Mouse (Mus musculus) hindbrain, embryonic 12.5 days (tissue): Measurements from ENCODE around the gene Mthfd1l. TPM values are rescaled to one million over a fixed set of nuclear protein-coding genes. Genes with fewer than 3 reads are reported as not detected.

Experiments used
- ATAC-seq: fragments of 200-750 bp; cut with Nextera tagmentation; 2 replicates; pipeline ENCODE4 v1.8.0; 2017; ENCODE audit warnings: moderate TSS enrichment; ENCODE audit not compliant: low FRiP score
- H3K27ac ChIP-seq: fragments of 300-500 bp; sonication (generic); 2 replicates; pipeline ENCODE4 v1.5.1; 2016; ENCODE audit warnings: mild to moderate bottlenecking
- H3K27me3 ChIP-seq: fragments of 300-500 bp; sonication (generic); 2 replicates; pipeline ENCODE4 v1.6.1; 2016; ENCODE audit warnings: mild to moderate bottlenecking
- H3K36me3 ChIP-seq: fragments of 300-500 bp; sonication (generic); 2 replicates; pipeline ENCODE4 v1.6.1; 2016; ENCODE audit warnings: mild to moderate bottlenecking
- H3K4me1 ChIP-seq: fragments of 300-500 bp; sonication (generic); 2 replicates; pipeline ENCODE4 v1.6.1; 2016
- H3K4me2 ChIP-seq: fragments of 300-500 bp; sonication (generic); replicated peaks from 2 replicates; pipeline ENCODE4 v1.6.1; 2016; ENCODE audit warnings: mild to moderate bottlenecking
- H3K4me3 ChIP-seq: fragments of 300-500 bp; sonication (generic); 2 replicates; pipeline ENCODE4 v1.5.1; 2016; ENCODE audit warnings: mild to moderate bottlenecking
- H3K9ac ChIP-seq: fragments of 300-500 bp; sonication (generic); 2 replicates; pipeline ENCODE4 v1.6.1; 2016; ENCODE audit warnings: mild to moderate bottlenecking, moderate library complexity
- H3K9me3 ChIP-seq: fragments of 300-500 bp; sonication (generic); replicated peaks from 2 replicates; pipeline ENCODE4 v1.6.1; 2016; ENCODE audit warnings: mild to moderate bottlenecking
- WGBS: fragments of 180-500 bp; shearing (Covaris S2); methylation state at CpG from one replicate; pipeline ENCODE4 v1.1.7; 2016; 5-methylcytosine and 5-hydroxymethylcytosine counted together
- polyA plus RNA-seq: library from polyadenylated mRNA; unstranded; fragments of >200 nt; fragmentation: Nextera tagmentation; extraction: Ambion mirVana; gene quantifications from 2 replicates; pipeline ENCODE4 v1.2.1, GENCODE M21; 2016

The Mthfd1l gene
- polyA plus RNA-seq, 1 experiment from 2014 or later, result 8.3 TPM

DNA sequence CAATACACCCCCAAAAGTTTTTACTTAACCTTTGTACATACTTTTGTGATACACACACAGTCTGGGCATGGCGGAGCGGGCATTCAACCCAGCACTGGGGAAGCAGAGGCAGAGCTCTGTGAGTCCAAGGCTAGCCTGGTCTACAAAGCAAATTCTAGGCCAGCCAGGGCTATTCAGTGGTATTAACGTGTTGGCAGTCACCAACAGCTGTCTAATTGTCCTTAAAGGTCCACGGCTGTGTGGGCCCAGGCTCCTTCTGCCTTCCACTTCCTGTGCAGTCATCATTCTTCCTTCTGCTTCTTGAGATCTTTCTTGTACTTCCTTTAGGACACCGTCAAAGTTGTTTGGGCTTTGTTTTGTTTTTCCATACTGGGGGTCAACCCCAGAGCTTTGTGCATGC lies 123.2 kb downstream of the Mthfd1l start:
- H3K36me3 ChIP-seq, result no peaks in the 10 kb centered on the region
- H3K27me3 ChIP-seq, result no peaks in the 10 kb centered on the region
- no peak overlapping the region for H3K27ac ChIP-seq
- no peak overlapping the region for H3K4me2 ChIP-seq
- ATAC-seq, result no peak
- no peak overlapping the region for H3K9ac ChIP-seq
- no peak overlapping the region for H3K4me3 ChIP-seq
- WGBS, result 81% methylated on average over 5 of the region's 5 CpGs
- H3K9me3 ChIP-seq, result no peaks in the 10 kb centered on the region
- H3K4me1 ChIP-seq, result peaks cover 2% of the 10 kb centered on the region; the same call in 1 of the 2 replicates

DNA sequence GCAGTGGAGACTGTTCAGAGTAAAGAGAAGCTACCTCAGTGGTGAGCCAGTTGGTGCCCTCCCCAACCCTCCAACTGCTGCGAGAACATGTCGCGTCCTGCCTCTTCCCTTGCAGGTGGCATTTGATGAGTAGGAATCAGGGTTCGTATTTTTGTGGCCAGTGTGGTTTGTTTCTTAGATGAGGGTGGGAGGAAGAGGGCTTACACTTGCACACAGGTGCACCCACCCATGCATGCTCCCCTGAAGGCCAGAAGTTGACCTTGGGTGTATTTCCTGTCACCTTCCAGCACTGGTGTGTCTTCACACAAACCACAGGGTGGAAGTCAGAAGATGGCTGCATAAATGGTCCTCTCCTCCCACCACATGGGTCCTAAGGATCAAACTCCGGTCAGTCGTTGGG lies 127.1 kb downstream of the Mthfd1l start:
- Histone ChIP-seq H3K4me3 (no peak overlapping the region), H3K9me3 (no peaks in the 10 kb centered on the region), H3K4me1 (no peaks in the 10 kb centered on the region; the same call in 1 of the 2 replicates), H3K27ac (no peak overlapping the region), H3K36me3 (no peaks in the 10 kb centered on the region), H3K27me3 (no peaks in the 10 kb centered on the region), H3K9ac (no peak overlapping the region), H3K4me2 (no peak overlapping the region)
- no peak for ATAC-seq
- whole genome bisulfite sequencing, result 87% methylated on average over 6 of the region's 6 CpGs

DNA sequence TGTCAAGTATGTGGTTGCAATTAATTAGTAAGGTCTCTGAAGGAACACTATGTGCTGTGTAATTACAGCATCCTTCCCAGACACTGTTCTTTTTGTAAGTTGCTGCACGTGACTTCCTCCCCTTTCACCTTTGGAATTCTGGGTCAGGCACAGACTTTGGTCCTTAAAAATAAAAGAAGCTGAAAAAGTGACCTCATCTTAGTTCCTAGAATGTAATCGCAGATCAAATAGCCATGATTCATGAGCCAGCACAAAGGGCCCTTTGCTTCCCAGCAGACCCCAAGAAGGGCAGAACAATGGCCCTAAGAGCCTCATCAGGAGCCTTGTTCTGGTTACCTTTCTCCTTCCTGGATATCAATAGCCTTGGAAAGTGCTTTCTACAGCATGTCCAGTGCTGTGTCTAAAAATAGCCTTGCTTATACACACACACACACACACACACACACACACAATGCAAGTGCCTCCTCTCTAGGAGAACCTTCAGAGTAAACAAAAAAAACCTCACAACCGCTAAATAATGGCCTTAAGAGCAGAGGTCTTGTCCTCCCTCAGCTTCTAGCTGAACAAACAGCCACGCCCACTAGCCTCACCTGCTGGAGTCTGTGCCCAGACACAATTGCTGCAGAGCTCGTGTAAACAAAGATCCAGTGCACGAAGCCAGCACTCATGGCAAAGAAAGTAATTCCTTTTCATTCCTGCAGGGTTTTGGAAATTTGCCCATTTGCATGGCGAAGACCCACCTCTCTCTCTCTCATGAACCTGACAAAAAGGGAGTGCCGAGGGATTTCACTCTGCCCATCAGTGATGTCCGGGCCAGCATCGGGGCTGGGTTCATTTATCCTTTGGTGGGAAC lies 133.0 kb downstream of the Mthfd1l start:
- 31% methylated on average over 10 of the region's 10 CpGs for WGBS
- Histone ChIP-seq H3K9ac (no peak overlapping the region), H3K27ac (peak overlapping the region; percentile 52)

DNA sequence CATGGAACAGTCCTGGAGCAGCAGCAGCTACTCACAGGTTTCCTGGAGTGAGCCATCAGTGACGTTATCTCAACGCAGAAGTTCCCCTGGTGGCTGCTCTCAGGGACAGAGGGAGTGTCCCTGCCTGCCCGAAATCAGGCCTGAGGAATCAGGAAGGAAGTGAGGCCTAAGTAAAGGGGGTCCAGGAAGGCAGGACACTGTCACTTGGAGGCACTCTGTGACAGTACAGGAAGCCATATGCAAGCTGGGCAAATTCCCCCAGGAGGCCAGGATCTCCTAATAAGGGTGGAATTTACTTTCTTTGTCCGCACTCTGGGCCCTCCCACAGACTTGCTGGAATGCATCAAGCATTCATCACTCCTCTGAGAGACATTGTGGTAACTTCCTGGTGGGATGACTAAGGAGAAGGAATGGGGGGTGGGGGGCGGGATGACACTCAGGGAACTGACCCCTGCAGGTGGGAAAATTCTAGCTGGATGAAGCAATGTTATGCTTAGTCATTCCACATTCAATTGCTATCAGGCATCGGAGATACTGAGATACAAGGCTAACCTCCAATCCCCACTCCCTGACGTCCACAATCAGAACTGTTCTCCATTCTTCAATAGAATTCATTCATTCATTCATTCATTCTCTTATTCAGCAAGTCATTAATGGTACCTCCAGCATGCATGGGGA lies 134.9 kb downstream of the Mthfd1l start:
- H3K4me1 ChIP-seq, result peaks cover 36% of the 10 kb centered on the region
- no peak overlapping the region for H3K9ac ChIP-seq
- no peak overlapping the region for H3K4me3 ChIP-seq
- ATAC-seq, result peak; percentile 15; the same call in 1 of the 2 replicates
- H3K4me2 ChIP-seq, result no peak overlapping the region
- no peaks in the 10 kb centered on the region for H3K9me3 ChIP-seq
- no peaks in the 10 kb centered on the region for H3K27me3 ChIP-seq
- no peak overlapping the region for H3K27ac ChIP-seq
- H3K36me3 ChIP-seq, result no peaks in the 10 kb centered on the region
- WGBS, result 12% methylated on average over 7 of the region's 7 CpGs

More for the DNA sequence above, 133.0 kb downstream of the Mthfd1l start:
- Histone ChIP-seq H3K27me3 (no peaks in the 10 kb centered on the region), H3K4me2 (no peak overlapping the region), H3K4me1 (peaks cover 26% of the 10 kb centered on the region), H3K9me3 (no peaks in the 10 kb centered on the region), H3K4me3 (no peak overlapping the region), H3K36me3 (no peaks in the 10 kb centered on the region)
- peak; percentile 37; the same call in 1 of the 2 replicates for ATAC-seq

DNA sequence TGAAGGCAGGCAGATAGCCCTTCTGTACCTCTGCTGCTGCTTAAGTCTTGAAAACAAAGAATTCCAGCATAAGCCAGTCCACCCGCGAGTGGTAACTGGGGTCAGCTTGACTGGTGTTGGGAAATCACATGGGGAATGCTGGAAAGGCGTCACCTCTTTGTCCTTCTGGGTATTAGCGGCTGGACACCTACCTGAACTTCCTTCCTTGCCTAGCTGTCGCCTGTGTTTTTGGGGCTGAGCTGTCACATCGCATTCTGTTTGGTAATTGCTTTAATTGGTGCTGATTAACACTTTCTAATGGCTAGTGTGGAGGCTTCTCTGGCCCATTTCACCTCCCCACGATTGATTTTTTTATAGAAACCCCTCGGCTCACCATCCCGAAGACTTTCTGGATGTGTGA lies 135.5 kb downstream of the Mthfd1l start:
- H3K27me3 ChIP-seq, result no peaks in the 10 kb centered on the region
- ATAC-seq, result no peak
- WGBS, result 71% methylated on average over 9 of the region's 9 CpGs
- H3K9ac ChIP-seq, result no peak overlapping the region
- no peaks in the 10 kb centered on the region for H3K36me3 ChIP-seq
- H3K4me1 ChIP-seq, result peaks cover 36% of the 10 kb centered on the region
- H3K27ac ChIP-seq, result no peak overlapping the region
- H3K9me3 ChIP-seq, result no peaks in the 10 kb centered on the region
- H3K4me3 ChIP-seq, result no peak overlapping the region
- no peak overlapping the region for H3K4me2 ChIP-seq

DNA sequence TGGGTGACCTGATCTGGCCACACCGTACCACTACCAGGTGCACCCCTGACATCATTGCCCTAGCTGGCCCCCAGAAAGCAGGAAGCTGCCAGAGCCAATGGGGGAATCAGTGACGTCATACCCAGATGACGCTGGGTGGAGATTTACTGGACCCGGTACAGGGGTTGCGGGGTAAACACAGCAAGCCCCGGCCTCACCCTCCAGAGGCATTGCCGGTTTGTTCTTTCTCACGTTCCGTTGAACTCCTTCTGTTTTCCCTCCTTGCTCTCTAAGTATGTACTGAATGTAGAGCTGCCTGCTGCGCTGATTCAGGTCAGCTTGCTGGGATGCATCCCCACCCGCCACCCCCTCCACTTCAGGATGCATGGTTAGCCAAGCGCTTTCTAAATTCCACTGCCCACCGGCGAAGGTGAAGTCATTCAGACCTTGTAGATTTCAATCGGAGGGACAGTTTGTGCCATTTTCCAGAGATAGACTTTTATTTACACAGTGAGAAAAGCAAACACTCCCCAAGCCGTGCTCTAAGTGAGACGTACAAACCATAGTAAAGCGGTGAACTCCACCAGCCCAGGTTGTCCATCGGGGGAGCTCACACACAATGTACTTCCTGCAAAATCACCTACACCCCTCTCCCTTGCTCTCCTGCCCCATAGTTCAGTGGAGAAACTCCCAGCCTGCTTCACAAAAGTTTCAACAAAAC lies 138.3 kb downstream of the Mthfd1l start:
- Histone ChIP-seq H3K4me3 (no peak overlapping the region), H3K27me3 (no peaks in the 10 kb centered on the region), H3K4me1 (peaks cover 28% of the 10 kb centered on the region), H3K4me2 (no peak overlapping the region), H3K9ac (no peak overlapping the region), H3K9me3 (no peaks in the 10 kb centered on the region), H3K36me3 (no peaks in the 10 kb centered on the region), H3K27ac (no peak overlapping the region)
- 73% methylated on average over 19 of the region's 19 CpGs for whole genome bisulfite sequencing
- no peak for ATAC-seq

DNA sequence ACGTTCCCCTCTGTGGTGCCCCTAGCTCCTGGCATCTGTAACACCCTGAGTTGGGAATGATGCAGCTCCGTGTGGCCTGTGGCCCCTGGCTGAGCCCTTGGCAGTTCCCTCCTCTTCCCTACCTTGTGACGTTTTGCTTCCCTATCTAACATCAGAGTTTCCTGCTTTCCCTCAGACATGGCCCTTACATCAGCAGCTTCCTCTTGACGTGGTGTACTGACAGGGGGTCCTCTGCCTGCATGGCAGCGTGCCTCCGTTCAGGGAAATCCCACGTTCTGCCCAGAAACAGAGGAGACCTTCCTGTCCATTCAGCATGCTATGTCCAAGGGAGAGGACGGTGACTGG lies 138.8 kb downstream of the Mthfd1l start:
- H3K27ac ChIP-seq, result no peak overlapping the region
- H3K4me3 ChIP-seq, result no peak overlapping the region
- 71% methylated on average over 8 of the region's 8 CpGs for WGBS
- H3K9me3 ChIP-seq, result no peaks in the 10 kb centered on the region
- H3K27me3 ChIP-seq, result no peaks in the 10 kb centered on the region
- no peak overlapping the region for H3K9ac ChIP-seq
- peaks cover 23% of the 10 kb centered on the region for H3K4me1 ChIP-seq
- no peak overlapping the region for H3K4me2 ChIP-seq
- no peaks in the 10 kb centered on the region for H3K36me3 ChIP-seq
- no peak for ATAC-seq

DNA sequence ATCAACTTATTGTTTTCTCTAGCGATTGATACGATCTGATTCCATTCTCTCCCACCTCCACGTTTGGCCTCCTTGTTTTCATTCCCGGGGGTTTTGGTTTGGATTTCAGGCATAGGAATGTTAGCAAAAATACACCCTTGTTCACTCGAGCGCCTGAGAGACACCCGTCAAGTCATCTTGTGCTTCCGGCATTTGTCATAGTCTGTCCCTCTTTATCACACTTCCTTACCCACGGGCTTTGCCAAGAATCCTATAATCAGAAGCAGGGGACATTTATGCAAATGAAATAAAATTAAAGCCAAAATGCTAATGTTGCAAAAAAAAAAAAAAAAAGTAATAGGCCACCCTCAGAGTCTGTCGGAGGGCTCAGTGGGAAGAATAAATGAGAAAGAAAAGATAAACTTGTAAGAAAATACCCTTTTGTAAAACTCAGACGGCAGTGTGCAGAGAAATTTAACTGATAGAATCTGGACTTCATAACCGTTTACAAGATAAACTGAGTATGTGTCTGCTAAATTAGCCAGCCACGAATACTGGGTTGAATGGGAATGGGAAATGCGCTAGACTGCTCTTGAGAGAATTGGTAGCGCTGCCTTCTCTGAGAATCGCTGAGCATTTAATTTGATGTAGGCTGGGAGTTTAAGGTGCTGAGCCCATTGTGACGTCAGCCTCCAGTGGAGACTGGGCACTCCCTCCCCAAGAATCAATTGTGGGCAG lies 139.9 kb downstream of the Mthfd1l start:
- Histone ChIP-seq H3K9ac (no peak overlapping the region), H3K36me3 (no peaks in the 10 kb centered on the region), H3K4me2 (no peak overlapping the region), H3K9me3 (no peaks in the 10 kb centered on the region), H3K4me1 (peaks cover 21% of the 10 kb centered on the region), H3K27me3 (no peaks in the 10 kb centered on the region), H3K27ac (peak overlapping the region; percentile 44; the same call in 1 of the 2 replicates), H3K4me3 (no peak overlapping the region)
- WGBS, result 62% methylated on average over 17 of the region's 17 CpGs
- ATAC-seq, result no peak

DNA sequence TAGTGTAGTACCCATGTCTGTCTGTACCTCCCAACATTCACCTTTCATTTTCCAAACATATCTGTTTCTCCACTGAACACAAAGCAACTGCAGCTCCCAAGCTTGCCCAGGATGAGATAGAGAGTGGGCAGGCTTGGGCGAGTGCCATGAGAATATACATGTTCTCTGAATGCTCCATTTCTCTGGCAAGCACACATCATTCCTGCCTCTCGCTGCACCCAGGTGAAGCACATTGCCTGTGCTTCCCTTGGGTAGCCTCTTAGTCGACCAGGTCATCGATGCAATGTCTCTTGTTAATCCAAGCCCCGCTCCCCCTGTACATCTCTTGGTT lies 140.4 kb downstream of the Mthfd1l start:
- ATAC-seq, result no peak
- H3K27ac ChIP-seq, result peak overlapping the region; percentile 44; the same call in 1 of the 2 replicates
- H3K4me3 ChIP-seq, result no peak overlapping the region
- no peak overlapping the region for H3K9ac ChIP-seq
- no peaks in the 10 kb centered on the region for H3K36me3 ChIP-seq
- H3K4me2 ChIP-seq, result no peak overlapping the region
- H3K9me3 ChIP-seq, result no peaks in the 10 kb centered on the region
- WGBS, result 97% methylated on average over 5 of the region's 5 CpGs
- H3K4me1 ChIP-seq, result peaks cover 16% of the 10 kb centered on the region; the same call in 1 of the 2 replicates
- H3K27me3 ChIP-seq, result no peaks in the 10 kb centered on the region

DNA sequence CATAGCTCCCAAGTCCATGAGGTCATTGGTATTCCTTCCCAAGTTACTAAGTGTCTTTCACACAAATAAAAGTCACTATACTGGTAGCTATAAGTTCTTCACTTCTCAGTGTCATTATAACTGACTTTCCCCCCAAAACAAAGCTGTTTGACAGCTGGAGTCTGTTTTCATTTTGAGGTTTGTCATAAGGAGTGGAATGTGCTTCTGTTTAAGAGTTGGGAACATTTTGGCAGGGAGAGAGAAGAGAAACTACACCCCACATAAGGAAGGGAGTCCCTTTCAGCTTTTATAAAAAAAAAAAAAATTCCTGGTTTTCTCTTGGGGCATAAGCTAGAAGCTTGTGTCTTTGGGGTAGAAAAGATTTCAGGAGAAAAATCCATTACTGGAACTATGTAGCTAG lies 143.7 kb downstream of the Mthfd1l start:
- Histone ChIP-seq H3K4me1 (peaks cover 12% of the 10 kb centered on the region; the same call in 1 of the 2 replicates), H3K27me3 (no peaks in the 10 kb centered on the region), H3K9ac (no peak overlapping the region), H3K4me3 (no peak overlapping the region), H3K9me3 (no peaks in the 10 kb centered on the region), H3K27ac (no peak overlapping the region), H3K4me2 (no peak overlapping the region), H3K36me3 (no peaks in the 10 kb centered on the region)
- ATAC-seq, result no peak

DNA sequence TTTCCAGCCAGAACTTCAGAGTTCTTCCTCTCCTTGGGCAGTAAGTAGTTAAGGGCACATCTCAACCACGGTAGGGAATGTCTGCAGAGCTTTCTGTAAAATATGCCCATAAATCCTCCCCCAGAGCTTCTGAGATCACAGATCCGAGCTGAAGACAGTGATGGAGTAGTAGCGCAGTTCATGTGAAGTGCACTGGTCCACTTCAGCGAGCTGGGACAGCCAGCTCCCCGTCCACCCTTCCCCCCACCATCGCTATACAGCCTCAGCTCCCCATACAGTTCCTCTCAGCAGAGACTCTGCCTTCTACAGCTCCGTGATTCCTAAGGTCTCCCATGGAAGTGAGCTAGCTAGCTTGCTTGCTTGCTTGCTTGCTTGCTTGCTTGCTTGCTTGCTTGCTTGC lies 144.2 kb downstream of the Mthfd1l start:
- no peak for ATAC-seq
- H3K9me3 ChIP-seq, result no peaks in the 10 kb centered on the region
- no peaks in the 10 kb centered on the region for H3K36me3 ChIP-seq
- H3K9ac ChIP-seq, result no peak overlapping the region
- H3K4me2 ChIP-seq, result no peak overlapping the region
- no peaks in the 10 kb centered on the region for H3K27me3 ChIP-seq
- 0 out of 2 replicates have a peak overlapping the region, but pooled peaks have one; percentile 35 for H3K27ac ChIP-seq
- no peak overlapping the region for H3K4me3 ChIP-seq
- peaks cover 10% of the 10 kb centered on the region; the same call in 1 of the 2 replicates for H3K4me1 ChIP-seq
- 45% methylated on average over 7 of the region's 7 CpGs for WGBS

DNA sequence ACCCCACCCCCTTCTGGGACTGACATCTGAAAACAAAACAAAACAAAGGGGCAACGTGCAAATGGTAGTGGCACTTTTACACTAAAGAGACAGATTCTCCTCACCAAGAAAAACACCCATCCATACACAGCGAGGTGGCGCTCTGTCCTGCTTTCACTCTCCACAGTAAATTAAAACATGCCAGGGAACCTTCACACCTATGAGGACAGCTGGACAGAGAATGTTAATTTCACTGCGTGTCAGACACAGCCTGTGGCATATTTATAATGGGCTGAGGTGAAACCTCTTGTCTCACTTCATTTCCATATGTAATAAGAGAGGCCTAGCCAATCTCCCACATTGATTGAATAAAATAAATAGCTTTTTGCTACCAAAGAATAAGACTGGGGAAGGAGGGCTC lies 146.4 kb downstream of the Mthfd1l start:
- no peaks in the 10 kb centered on the region for H3K27me3 ChIP-seq
- H3K4me2 ChIP-seq, result no peak overlapping the region
- no peaks in the 10 kb centered on the region for H3K36me3 ChIP-seq
- 0 out of 2 replicates have a peak, but pooled peaks cover 5% of the 10 kb centered on the region for H3K4me1 ChIP-seq
- H3K9ac ChIP-seq, result no peak overlapping the region
- no peak overlapping the region for H3K27ac ChIP-seq
- WGBS, result 62% methylated on average over 4 of the region's 4 CpGs
- H3K4me3 ChIP-seq, result no peak overlapping the region
- no peaks in the 10 kb centered on the region for H3K9me3 ChIP-seq
- no peak for ATAC-seq
